Mouse (Mus musculus): ENCODE results near the gene Srd5a2. TPM values are rescaled to one million over a fixed set of nuclear protein-coding genes. Genes with fewer than 3 reads are reported as not detected.
"Not testable (repeated sequence)": the region's sequence is repeated elsewhere in the genome, so short reads cannot be mapped to it uniquely, and the experiment has no call there.

The Srd5a2 gene
- polyA plus RNA-seq (2016; fragmentation: Nextera tagmentation; extraction: Ambion mirVana): not detected in 2 replicates

- peaks cover 54% of the 10 kb centered on the region for H3K27me3 ChIP-seq
- H3K4me1 ChIP-seq: peaks cover 18% of the 10 kb centered on the region
- H3K27ac ChIP-seq: no peak within 1 kb of the TSS
- H3K4me2 ChIP-seq (replicated peaks): peak within 1 kb of the TSS; percentile 58
- H3K4me3 ChIP-seq: peak within 1 kb of the TSS; percentile 30
- no peaks in the 10 kb centered on the region for H3K9me3 ChIP-seq (replicated peaks)
- ATAC-seq (ENCODE audit: low FRiP score): no peak; the same call in 1 of the 2 replicates
- WGBS: 2% methylated on average over 43 of the region's 45 CpGs
- no peak within 1 kb of the TSS for H3K9ac ChIP-seq
- no peaks in the 10 kb centered on the region for H3K36me3 ChIP-seq
Measured at GRCm38 (mm10) chr17:74047210-74048082, at the start of gene Srd5a2. TSS of gene Srd5a2 (minus strand) at chr17:74047916.

GRCm38 (mm10) chr17:74088886-74089678 is 41.4 kb upstream of the Srd5a2 start:
- 84% methylated on average over 5 of the region's 5 CpGs for WGBS
- no peaks in the 10 kb centered on the region for H3K36me3 ChIP-seq
- 0 out of 2 replicates have a peak, but pooled peaks cover 2% of the 10 kb centered on the region for H3K9me3 ChIP-seq (replicated peaks)
- H3K27ac ChIP-seq: no peak overlapping the region
- no peak overlapping the region for H3K9ac ChIP-seq
- no peaks in the 10 kb centered on the region for H3K27me3 ChIP-seq
- H3K4me2 ChIP-seq (replicated peaks): no peak overlapping the region
- no peak overlapping the region for H3K4me3 ChIP-seq
- no peaks in the 10 kb centered on the region for H3K4me1 ChIP-seq
- ATAC-seq (ENCODE audit: low FRiP score): no peak

- no peak overlapping the region for H3K4me3 ChIP-seq
- H3K9me3 ChIP-seq (replicated peaks): 0 out of 2 replicates have a peak, but pooled peaks cover 2% of the 10 kb centered on the region
- no peaks in the 10 kb centered on the region for H3K27me3 ChIP-seq
- no peak overlapping the region for H3K9ac ChIP-seq
- 92% methylated on average over 2 of the region's 2 CpGs for WGBS
- H3K36me3 ChIP-seq: no peaks in the 10 kb centered on the region
- ATAC-seq (ENCODE audit: low FRiP score): no peak
- H3K4me1 ChIP-seq: no peaks in the 10 kb centered on the region
- no peak overlapping the region for H3K4me2 ChIP-seq (replicated peaks)
- H3K27ac ChIP-seq: no peak overlapping the region
Measured at GRCm38 (mm10) chr17:74088016-74088415, 40.3 kb upstream of the Srd5a2 start.

GRCm38 (mm10) chr17:74083370-74083769 is 35.7 kb upstream of the Srd5a2 start:
- no peak overlapping the region for H3K4me2 ChIP-seq (replicated peaks)
- H3K9me3 ChIP-seq (replicated peaks): 0 out of 2 replicates have a peak, but pooled peaks cover 2% of the 10 kb centered on the region
- H3K4me1 ChIP-seq: no peaks in the 10 kb centered on the region
- ATAC-seq (ENCODE audit: low FRiP score): no peak
- no peaks in the 10 kb centered on the region for H3K36me3 ChIP-seq
- no peak overlapping the region for H3K9ac ChIP-seq
- no peak overlapping the region for H3K4me3 ChIP-seq
- WGBS: 91% methylated on average over 4 of the region's 4 CpGs
- no peak overlapping the region for H3K27ac ChIP-seq
- no peaks in the 10 kb centered on the region for H3K27me3 ChIP-seq

GRCm38 (mm10) chr17:74080076-74080615 is 32.4 kb upstream of the Srd5a2 start:
- ATAC-seq (ENCODE audit: low FRiP score): no peak
- 0 out of 2 replicates have a peak, but pooled peaks cover 2% of the 10 kb centered on the region for H3K9me3 ChIP-seq (replicated peaks)

GRCm38 (mm10) chr17:74078776-74079495 is 31.2 kb upstream of the Srd5a2 start:
- no peak overlapping the region for H3K9ac ChIP-seq
- 86% methylated on average over 13 of the region's 13 CpGs for WGBS
- no peaks in the 10 kb centered on the region for H3K4me1 ChIP-seq
- H3K27ac ChIP-seq: no peak overlapping the region
- H3K4me2 ChIP-seq (replicated peaks): no peak overlapping the region
- H3K27me3 ChIP-seq: no peaks in the 10 kb centered on the region
- no peak for ATAC-seq (ENCODE audit: low FRiP score)
- no peak overlapping the region for H3K4me3 ChIP-seq
- H3K9me3 ChIP-seq (replicated peaks): no peaks in the 10 kb centered on the region
- H3K36me3 ChIP-seq: no peaks in the 10 kb centered on the region

More at GRCm38 (mm10) chr17:74080076-74080615, 32.4 kb upstream of the Srd5a2 start:
- H3K27me3 ChIP-seq: no peaks in the 10 kb centered on the region
- H3K4me2 ChIP-seq (replicated peaks): no peak overlapping the region
- H3K9ac ChIP-seq: no peak overlapping the region
- H3K27ac ChIP-seq: no peak overlapping the region
- H3K36me3 ChIP-seq: no peaks in the 10 kb centered on the region
- 88% methylated on average over 6 of the region's 6 CpGs for WGBS
- H3K4me1 ChIP-seq: no peaks in the 10 kb centered on the region
- no peak overlapping the region for H3K4me3 ChIP-seq

GRCm38 (mm10) chr17:74073067-74073466 is 25.4 kb upstream of the Srd5a2 start:
- H3K4me2 ChIP-seq (replicated peaks); H3K4me1 ChIP-seq; H3K9ac ChIP-seq; ATAC-seq (ENCODE audit: low FRiP score); H3K27me3 ChIP-seq; H3K36me3 ChIP-seq; H3K9me3 ChIP-seq (replicated peaks); H3K4me3 ChIP-seq; H3K27ac ChIP-seq: not testable (repeated sequence)
- 89% methylated on average over 5 of the region's 5 CpGs for WGBS

GRCm38 (mm10) chr17:74062763-74063162 is 15.0 kb upstream of the Srd5a2 start:
- not testable (repeated sequence) for ATAC-seq (ENCODE audit: low FRiP score)

GRCm38 (mm10) chr17:74048229-74048816 is 607 bp upstream of the Srd5a2 start:
- H3K4me3 ChIP-seq: peak overlapping the region; percentile 30; the same call in 1 of the 2 replicates
- H3K4me2 ChIP-seq (replicated peaks): peak overlapping the region; percentile 58
- H3K9me3 ChIP-seq (replicated peaks): no peaks in the 10 kb centered on the region
- 4% methylated on average over 19 of the region's 19 CpGs for WGBS
- no peaks in the 10 kb centered on the region for H3K36me3 ChIP-seq
- no peak for ATAC-seq (ENCODE audit: low FRiP score)
- H3K27ac ChIP-seq: no peak overlapping the region
- no peak overlapping the region for H3K9ac ChIP-seq
- peaks cover 56% of the 10 kb centered on the region for H3K27me3 ChIP-seq
- peaks cover 18% of the 10 kb centered on the region for H3K4me1 ChIP-seq

More at GRCm38 (mm10) chr17:74062763-74063162, 15.0 kb upstream of the Srd5a2 start:
- not testable (repeated sequence) for H3K27ac ChIP-seq; H3K9me3 ChIP-seq (replicated peaks); H3K4me3 ChIP-seq; H3K4me2 ChIP-seq (replicated peaks); H3K9ac ChIP-seq; H3K27me3 ChIP-seq; H3K36me3 ChIP-seq; H3K4me1 ChIP-seq
- 88% methylated on average over 5 of the region's 5 CpGs for WGBS

GRCm38 (mm10) chr17:74043754-74044153 is 4.0 kb downstream of the Srd5a2 start:
- WGBS: 70% methylated on average over 4 of the region's 4 CpGs
- Histone ChIP-seq H3K4me3 (no peak overlapping the region), H3K9ac (no peak overlapping the region), H3K4me2 (replicated peaks) (no peak overlapping the region), H3K27ac (no peak overlapping the region), H3K27me3 (peaks cover 36% of the 10 kb centered on the region), H3K9me3 (replicated peaks) (no peaks in the 10 kb centered on the region), H3K36me3 (no peaks in the 10 kb centered on the region), H3K4me1 (peaks cover 18% of the 10 kb centered on the region)
- ATAC-seq (ENCODE audit: low FRiP score): no peak

- H3K4me1 ChIP-seq: no peaks in the 10 kb centered on the region
Measured at GRCm38 (mm10) chr17:74020526-74021203, 27.1 kb downstream of the Srd5a2 start.

More at GRCm38 (mm10) chr17:74020526-74021203, 27.1 kb downstream of the Srd5a2 start:
- H3K9ac ChIP-seq: no peak overlapping the region
- H3K9me3 ChIP-seq (replicated peaks): no peaks in the 10 kb centered on the region
- peak; percentile 81 for ATAC-seq (ENCODE audit: low FRiP score)
- H3K4me2 ChIP-seq (replicated peaks): 0 out of 2 replicates have a peak overlapping the region, but pooled peaks have one; percentile 15
- H3K27ac ChIP-seq: no peak overlapping the region
- no peak overlapping the region for H3K4me3 ChIP-seq
- WGBS: 43% methylated on average over 8 of the region's 8 CpGs
- no peaks in the 10 kb centered on the region for H3K27me3 ChIP-seq
- H3K36me3 ChIP-seq: no peaks in the 10 kb centered on the region
